Comparison of ENCODE assay signal across 11 mouse cellular contexts in genomic region chr17:83224451-83224971, GRCm38 (mm10). TPM values are rescaled to one million over a fixed set of nuclear protein-coding genes. Genes with fewer than 3 reads are reported as not detected.
DNase-seq lines count a peak whose midpoint lies in the region; ATAC-seq and TF ChIP-seq lines count a peak whose summit lies in the region.
"Had no signal": no experiment of that assay in that cellular context is flagged by ENCODE, and none has a peak within 500 bp of the region (broad histone marks: within the 10 kb centered on the region; RNA-seq: fewer than 3 reads in every experiment).

No protein-coding gene starts in this region.

- no peak for TF ChIP-seq CTCF in brain, embryonic 14.5 days (IDR thresholded peaks at IDR 0.05; ENCODE audit: borderline replicate concordance, extremely low read depth, insufficient read depth, insufficient read length)
- TF ChIP-seq CTCF in lung, adult 2 months (IDR thresholded peaks at IDR 0.05; ENCODE audit: insufficient read depth, low read length) = no peak
- TF ChIP-seq CTCF in thymus, adult 2 months (IDR thresholded peaks at IDR 0.05; ENCODE audit: borderline replicate concordance, control insufficient read depth, extremely low read depth, insufficient read depth, low read length, poor library complexity) = no peak

- peak; percentile 90 for DNase-seq in heart, adult 11 months
- no peak for DNase-seq in heart, adult 8-10 months (ENCODE audit: low spot score)
- peak; percentile 55 for DNase-seq in brain, embryonic 14.5 days (ENCODE audit: low read depth)
- DNase-seq in kidney, adult 11 months = peak; percentile 78
- DNase-seq in midbrain, embryonic 14.5 days = peak; percentile 47
- DNase-seq in lung, adult 2 months = no peak
- DNase-seq in testis, postnatal 10 days (ENCODE audit: low spot score) = no peak
- no peak for DNase-seq in thymus, adult 2 months

- H3K9me3 ChIP-seq in midbrain, embryonic 14.5 days (ENCODE audit: control insufficient read depth, low read length) = no peaks in the 10 kb centered on the region
- H3K9me3 ChIP-seq: embryonic facial prominence, embryonic 15.5 days; limb, embryonic 15.5 days had no signal

- 20% methylated on average over 13 of the region's 13 CpGs for WGBS in midbrain, embryonic 14.5 days
- WGBS in lung, adult 2 months = 82% methylated on average over 13 of the region's 13 CpGs
- WGBS in thymus, adult 2 months = 90% methylated on average over 13 of the region's 13 CpGs

- TF ChIP-seq POLR2A in brain, embryonic 14.5 days (IDR thresholded peaks at IDR 0.05; ENCODE audit: borderline replicate concordance, extremely low read depth, insufficient read depth, insufficient read length, poor library complexity, severe bottlenecking) = no peak
- no peak for TF ChIP-seq POLR2A in lung, adult 2 months (IDR thresholded peaks at IDR 0.05; ENCODE audit: borderline replicate concordance, extremely low read depth, low read depth, low read length)
- TF ChIP-seq POLR2A in thymus, adult 2 months (IDR thresholded peaks at IDR 0.05; ENCODE audit: control insufficient read depth, extremely low read depth, insufficient read depth, low read length, poor library complexity) = no peak

- peak; percentile 54; the same call in 1 of the 2 replicates for ATAC-seq in midbrain, embryonic 14.5 days (ENCODE audit: low FRiP score, low TSS enrichment)

- H3K36me3 ChIP-seq in midbrain, embryonic 14.5 days (ENCODE audit: control insufficient read depth, insufficient read depth, low read length) = 0 out of 2 replicates have a peak, but pooled peaks cover 3% of the 10 kb centered on the region
- H3K36me3 ChIP-seq in thymus, adult 2 months (ENCODE audit: control insufficient read depth, insufficient read depth, low read length) = no peaks in the 10 kb centered on the region

- peaks cover 85% of the 10 kb centered on the region for H3K27me3 ChIP-seq in midbrain, embryonic 14.5 days (ENCODE audit: control insufficient read depth, insufficient read depth, low read length)
- no peaks in the 10 kb centered on the region for H3K27me3 ChIP-seq in thymus, adult 2 months (ENCODE audit: control insufficient read depth, insufficient read depth, low read length)

- no peak overlapping the region for H3K27ac ChIP-seq in midbrain, embryonic 14.5 days (replicated peaks; ENCODE audit: low read depth, low read length)
- no peak overlapping the region for H3K27ac ChIP-seq in thymus, adult 2 months (ENCODE audit: control insufficient read depth, insufficient read depth, low read length)
- H3K27ac ChIP-seq: embryonic facial prominence, embryonic 15.5 days; limb, embryonic 15.5 days had no signal

- H3K4me2 ChIP-seq in midbrain, embryonic 14.5 days (ENCODE audit: low read length) = no peak overlapping the region
- H3K4me2 ChIP-seq: embryonic facial prominence, embryonic 15.5 days; limb, embryonic 15.5 days had no signal

- no peak overlapping the region for H3K9ac ChIP-seq in midbrain, embryonic 14.5 days (replicated peaks; ENCODE audit: low read length)
- H3K9ac ChIP-seq: embryonic facial prominence, embryonic 15.5 days; limb, embryonic 15.5 days had no signal

- peaks cover 5% of the 10 kb centered on the region; the same call in 1 of the 2 replicates for H3K4me1 ChIP-seq in midbrain, embryonic 14.5 days (ENCODE audit: control insufficient read depth, insufficient read depth, low read length)
- H3K4me1 ChIP-seq in lung, adult 2 months (ENCODE audit: control insufficient read depth, insufficient read depth, low read length) = no peaks in the 10 kb centered on the region; the same call in 1 of the 2 replicates
- no peaks in the 10 kb centered on the region for H3K4me1 ChIP-seq in thymus, adult 2 months (replicated peaks; ENCODE audit: control insufficient read depth, insufficient read depth, low read length)
- H3K4me1 ChIP-seq: embryonic facial prominence, embryonic 15.5 days had no signal

- H3K4me3 ChIP-seq in midbrain, embryonic 14.5 days (replicated peaks; ENCODE audit: low read depth, low read length) = no peak overlapping the region
- H3K4me3 ChIP-seq in lung, adult 2 months (replicated peaks; ENCODE audit: extremely low read depth, low read depth, low read length) = no peak overlapping the region
- H3K4me3 ChIP-seq in thymus, adult 2 months (ENCODE audit: control insufficient read depth, insufficient read depth, low read length) = no peak overlapping the region
- H3K4me3 ChIP-seq: embryonic facial prominence, embryonic 15.5 days; limb, embryonic 15.5 days had no signal

RNA-seq across cellular contexts. Expression of gene Pkdcc, which starts 9.4 kb away (rescaled TPM):
- 10 to 100 TPM; 46.4 to 59.2 (median 52.7) TPM for total RNA-seq in heart, adult 8-10 months (2022)
- polyA plus RNA-seq in brain, embryonic 14.5 days (2012; rRNA removed) = 53.3 and 82.8 TPM in 2 replicates
- polyA plus RNA-seq in midbrain, embryonic 14.5 days (2014; fragmentation: Nextera tagmentation; extraction: Ambion mirVana) = 5.1 and 7.2 TPM in 2 replicates
- polyA plus RNA-seq in lung, adult 2 months (2012; rRNA removed) = 33.9 and 35.0 TPM in 2 replicates
- polyA plus RNA-seq in thymus, adult 2 months (2012; rRNA removed) = 37.5 and 50.8 TPM in 2 replicates
- total RNA-seq: MEL had no signal

Comparison
In these comparisons a context has a peak if more than half of its experiments do, and no peak if none do; other contexts are left out.
1. DNase-seq: peak in heart, adult 11 months (single experiment), brain, embryonic 14.5 days (single experiment), kidney, adult 11 months (single experiment) and midbrain, embryonic 14.5 days (single experiment); none in heart, adult 8-10 months (single experiment), lung, adult 2 months (single experiment), testis, postnatal 10 days (single experiment) and thymus, adult 2 months (single experiment).